Mouse (Mus musculus): ENCODE results near the gene Tmem268.

Tmem268 gene

DNA sequence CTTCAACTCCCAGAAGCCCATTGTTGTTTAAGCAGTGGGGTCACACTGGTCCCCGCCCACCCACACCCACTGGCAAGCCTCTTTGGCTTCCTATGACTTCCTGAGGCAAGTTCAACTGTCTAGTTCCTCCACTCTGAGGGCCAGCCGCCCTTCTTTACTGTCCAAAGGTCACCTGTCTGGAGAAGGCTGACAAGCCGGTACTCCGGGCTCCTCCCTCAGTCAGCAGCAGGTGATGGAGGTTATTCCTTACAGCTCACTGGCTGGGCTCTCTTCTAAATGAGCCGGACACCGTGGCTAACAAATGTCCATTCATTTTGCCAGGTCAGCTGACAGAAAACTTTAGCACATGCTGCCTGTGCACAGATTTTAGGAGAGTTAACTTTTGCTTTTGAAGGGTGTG lies 42.2 kb downstream of the Tmem268 start:
- no peak for DNase-seq (ENCODE audit: low spot score)

DNA sequence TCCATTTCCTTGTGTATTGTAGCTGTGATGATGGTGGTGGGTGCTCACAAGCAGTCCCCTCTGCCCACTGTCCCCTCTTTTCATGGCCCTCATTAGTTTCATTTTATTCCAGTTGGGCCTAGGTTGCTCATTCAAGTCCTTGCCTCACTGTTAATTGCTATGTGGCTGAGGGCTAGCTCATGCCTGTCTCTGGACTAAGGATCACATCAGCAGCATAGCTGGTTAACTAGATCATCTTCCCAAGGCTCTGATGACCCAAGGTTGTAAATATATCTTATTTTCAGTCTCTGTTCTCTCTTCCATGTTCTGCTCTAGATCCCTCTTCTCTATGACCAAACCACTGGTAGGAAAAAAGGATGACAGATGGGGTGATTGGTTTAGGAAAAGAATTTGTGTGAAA lies 42.7 kb downstream of the Tmem268 start:
- no peak for DNase-seq (ENCODE audit: low spot score)

GRCm38 (mm10) chr4:63604945-63605344 lies 46.4 kb downstream of the Tmem268 start, which contains the start of gene Gm11213:
Gene Gm11213 (minus strand): TSS chr4:63605261.
- no peak for DNase-seq (ENCODE audit: low spot score)

DNA sequence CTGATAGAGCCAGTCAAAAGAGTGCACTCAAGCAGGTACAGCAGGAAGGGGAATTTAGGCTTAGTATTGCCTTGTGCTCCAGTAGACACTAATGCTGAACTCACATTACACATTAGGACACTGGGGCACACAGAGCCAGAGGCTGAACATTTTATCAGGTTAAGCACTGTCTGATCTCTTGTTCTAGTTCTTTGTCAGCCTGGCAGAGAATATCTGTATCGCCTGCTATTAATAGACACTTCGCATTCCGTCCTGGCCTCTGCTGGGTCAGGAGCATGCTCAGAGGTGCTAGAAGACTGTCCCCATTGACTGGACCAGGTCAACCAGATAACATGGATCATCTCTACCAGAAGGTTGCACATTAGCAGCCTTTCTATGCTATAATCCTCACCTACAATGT lies 47.0 kb downstream of the Tmem268 start:
- no peak for DNase-seq (ENCODE audit: low spot score)

DNA sequence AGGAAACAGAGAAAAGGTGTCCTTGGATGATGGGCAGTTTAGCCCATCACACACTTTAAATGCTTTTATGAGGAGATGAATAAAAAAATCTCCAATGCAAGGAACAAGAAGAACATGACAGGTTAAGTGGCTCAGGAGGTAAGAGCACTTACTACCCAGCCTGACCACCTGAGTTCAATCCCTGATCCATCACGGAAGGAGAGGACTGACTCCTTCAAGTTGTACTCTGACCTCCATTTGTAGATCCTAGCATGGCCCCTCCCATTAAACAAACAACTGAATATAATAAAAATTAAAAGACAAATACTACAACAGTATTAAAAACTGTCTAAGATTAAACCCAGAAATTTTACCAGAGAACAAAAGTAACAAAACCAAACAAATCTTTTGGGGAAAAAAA lies 47.4 kb downstream of the Tmem268 start:
- no peak for DNase-seq (ENCODE audit: low spot score)

DNA sequence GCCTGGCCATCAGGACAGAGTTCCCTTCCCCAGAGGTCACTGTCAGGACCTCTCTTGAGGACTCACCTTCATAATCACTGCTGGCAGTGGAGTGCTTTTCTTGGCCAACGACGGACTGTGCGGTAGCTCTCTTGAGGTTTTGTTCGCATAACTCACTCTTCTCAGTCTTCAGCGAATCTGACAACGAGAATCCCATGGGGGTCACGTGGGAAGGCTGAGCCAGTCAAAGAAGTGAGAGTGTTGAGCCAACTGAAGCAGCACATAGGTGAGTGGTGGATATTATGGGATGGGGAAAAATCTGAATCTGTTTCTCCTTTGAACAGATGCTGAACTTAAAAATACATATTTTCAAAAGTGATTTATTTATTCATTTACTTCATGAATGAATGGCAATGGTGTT lies 49.8 kb downstream of the Tmem268 start:
- DNase-seq (ENCODE audit: low spot score): no peak

- DNase-seq (ENCODE audit: low spot score): no peak
Measured at GRCm38 (mm10) chr4:63621861-63622260, 63.3 kb downstream of the Tmem268 start.

DNA sequence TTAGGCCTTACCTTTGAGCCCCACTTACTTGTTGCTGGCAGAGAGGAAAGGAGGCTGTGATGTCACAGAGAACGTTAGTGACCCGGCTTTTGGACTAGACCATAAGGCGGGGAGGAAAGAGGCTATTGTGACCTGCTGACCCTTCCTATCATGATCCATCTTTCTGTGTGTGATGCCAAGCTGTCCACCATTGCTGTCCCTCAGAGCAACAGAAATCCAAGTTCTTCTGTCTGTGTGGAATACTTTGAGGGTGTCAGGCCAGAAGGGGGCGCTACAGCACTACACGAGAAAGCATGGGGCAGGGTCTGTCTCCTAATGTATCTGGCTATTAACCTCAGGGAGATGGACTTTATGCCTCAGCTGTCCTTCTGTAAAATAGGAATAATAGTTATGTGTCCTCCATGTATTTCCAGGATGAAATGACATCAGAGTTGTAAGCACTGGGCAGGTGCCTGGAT lies 63.8 kb downstream of the Tmem268 start, which contains the start of gene Tex48:
Gene Tex48, minus strand, starts transcription at position 51 of the 458 bp plus-strand sequence.
- peak; percentile 70 for DNase-seq (ENCODE audit: low spot score)

- DNase-seq (ENCODE audit: low spot score): no peak
Measured at GRCm38 (mm10) chr4:63625563-63626080, 67.0 kb downstream of the Tmem268 start.

- DNase-seq (ENCODE audit: low spot score): no peak
Measured at GRCm38 (mm10) chr4:63627111-63627510, 68.5 kb downstream of the Tmem268 start.

- no peak for DNase-seq (ENCODE audit: low spot score)
Measured at GRCm38 (mm10) chr4:63633181-63633580, 74.6 kb downstream of the Tmem268 start.

Data from embryo, embryonic 10.5 days (tissue).